Mouse (Mus musculus) midbrain, embryonic 12.5 days (tissue): ENCODE measurements around the gene Fcho2. TPM values are rescaled to one million over a fixed set of nuclear protein-coding genes. Genes with fewer than 3 reads are reported as not detected.
"Not testable (repeated sequence)": the region's sequence is repeated elsewhere in the genome, so short reads cannot be mapped to it uniquely, and the experiment has no call there.

Experiments
- ATAC-seq: fragments of 200-750 bp; cut with Nextera tagmentation; 2 replicates; pipeline ENCODE4 v1.8.0; 2017; ENCODE audit warnings: low read depth, moderate TSS enrichment, moderate library complexity; ENCODE audit not compliant: low FRiP score
- H3K27ac ChIP-seq: fragments of 300-500 bp; sonication (generic); replicated peaks from 2 replicates; pipeline ENCODE4 v1.5.1; 2016; ENCODE audit warnings: mild to moderate bottlenecking
- H3K27me3 ChIP-seq: fragments of 300-500 bp; sonication (generic); 2 replicates; pipeline ENCODE4 v1.6.1; 2016; ENCODE audit warnings: mild to moderate bottlenecking
- H3K36me3 ChIP-seq: fragments of 300-500 bp; sonication (generic); 2 replicates; pipeline ENCODE4 v1.6.1; 2016
- H3K4me1 ChIP-seq: fragments of 300-500 bp; sonication (generic); 2 replicates; pipeline ENCODE4 v1.6.1; 2016
- H3K4me2 ChIP-seq: fragments of 300-500 bp; sonication (generic); replicated peaks from 2 replicates; pipeline ENCODE4 v1.6.1; 2016; ENCODE audit warnings: mild to moderate bottlenecking, moderate library complexity
- H3K4me3 ChIP-seq: fragments of 300-500 bp; sonication (generic); 2 replicates; pipeline ENCODE4 v1.5.1; 2016; ENCODE audit warnings: mild to moderate bottlenecking
- H3K9ac ChIP-seq: fragments of 300-500 bp; sonication (generic); replicated peaks from 2 replicates; pipeline ENCODE4 v1.6.1; 2016; ENCODE audit warnings: mild to moderate bottlenecking, moderate library complexity
- H3K9me3 ChIP-seq: fragments of 300-500 bp; sonication (generic); 2 replicates; pipeline ENCODE4 v1.6.1; 2016; ENCODE audit warnings: mild to moderate bottlenecking
- WGBS: fragments of 180-500 bp; shearing (Covaris S2); methylation state at CpG from one replicate; pipeline ENCODE4 v1.1.7; 2016; 5-methylcytosine and 5-hydroxymethylcytosine counted together
- polyA plus RNA-seq: library from polyadenylated mRNA; unstranded; fragments of >200 nt; fragmentation: Nextera tagmentation; extraction: Ambion mirVana; gene quantifications from 2 replicates; pipeline ENCODE4 v1.2.1, GENCODE M21; 2016

Gene Fcho2
- polyA plus RNA-seq, 1 experiment from 2014 or later, result 37.3 TPM

- Histone ChIP-seq H3K4me2 (no peak overlapping the region), H3K4me1 (peaks cover 7% of the 10 kb centered on the region), H3K9ac (no peak overlapping the region), H3K36me3 (no peaks in the 10 kb centered on the region), H3K9me3 (no peaks in the 10 kb centered on the region), H3K27ac (no peak overlapping the region), H3K4me3 (no peak overlapping the region), H3K27me3 (no peaks in the 10 kb centered on the region)
- WGBS, result 78% methylated on average over 4 of the region's 4 CpGs
- no peak for ATAC-seq
These were observed 3.0 kb upstream of the Fcho2 start for GRCm38 (mm10) chr13:98818205-98818604.

- 73% methylated on average over 4 of the region's 4 CpGs for WGBS
These were observed 2.5 kb upstream of the Fcho2 start for GRCm38 (mm10) chr13:98817766-98818165.

GRCm38 (mm10) chr13:98816981-98817660 lies 1.9 kb upstream of the Fcho2 start:
- not testable (repeated sequence) for H3K9ac ChIP-seq, H3K9me3 ChIP-seq, ATAC-seq, H3K4me1 ChIP-seq, H3K27ac ChIP-seq, H3K27me3 ChIP-seq, H3K36me3 ChIP-seq, H3K4me3 ChIP-seq, H3K4me2 ChIP-seq
- WGBS, result 80% methylated on average over 4 of the region's 4 CpGs

More at GRCm38 (mm10) chr13:98817766-98818165, 2.5 kb upstream of the Fcho2 start:
- peaks cover 9% of the 10 kb centered on the region for H3K4me1 ChIP-seq
- no peak for ATAC-seq
- no peak overlapping the region for H3K4me3 ChIP-seq
- H3K9me3 ChIP-seq, result no peaks in the 10 kb centered on the region
- H3K36me3 ChIP-seq, result no peaks in the 10 kb centered on the region
- H3K27ac ChIP-seq, result no peak overlapping the region
- H3K4me2 ChIP-seq, result no peak overlapping the region
- no peak overlapping the region for H3K9ac ChIP-seq
- H3K27me3 ChIP-seq, result no peaks in the 10 kb centered on the region

- Histone ChIP-seq H3K9ac (no peak overlapping the region), H3K4me2 (no peak overlapping the region), H3K27ac (no peak overlapping the region), H3K27me3 (no peaks in the 10 kb centered on the region), H3K4me1 (peaks cover 9% of the 10 kb centered on the region), H3K9me3 (no peaks in the 10 kb centered on the region), H3K36me3 (no peaks in the 10 kb centered on the region), H3K4me3 (no peak overlapping the region)
- 88% methylated on average over 9 of the region's 9 CpGs for WGBS
- ATAC-seq, result no peak
These were observed 1.3 kb upstream of the Fcho2 start for GRCm38 (mm10) chr13:98816571-98816970.

GRCm38 (mm10) chr13:98814275-98815040 lies 791 bp downstream of the Fcho2 start:
- peak; percentile 72 for ATAC-seq
- Histone ChIP-seq H3K27me3 (no peaks in the 10 kb centered on the region), H3K9ac (peak overlapping the region; percentile 96)

GRCm38 (mm10) chr13:98813596-98814274 lies 1.5 kb downstream of the Fcho2 start:
- Histone ChIP-seq H3K4me1 (peaks cover 9% of the 10 kb centered on the region), H3K27me3 (no peaks in the 10 kb centered on the region), H3K36me3 (no peaks in the 10 kb centered on the region), H3K4me3 (peak overlapping the region; percentile 95), H3K9me3 (no peaks in the 10 kb centered on the region), H3K27ac (peak overlapping the region; percentile 95; the same call in 1 of the 2 replicates), H3K4me2 (peak overlapping the region; percentile 62), H3K9ac (peak overlapping the region; percentile 96)
- no peak for ATAC-seq
- 30% methylated on average over 12 of the region's 12 CpGs for WGBS

More at GRCm38 (mm10) chr13:98814275-98815040, 791 bp downstream of the Fcho2 start:
- no peaks in the 10 kb centered on the region for H3K36me3 ChIP-seq
- WGBS, result under 1% methylated on average over 48 of the region's 81 CpGs
- H3K4me1 ChIP-seq, result peaks cover 9% of the 10 kb centered on the region
- H3K4me3 ChIP-seq, result peak overlapping the region; percentile 95
- H3K4me2 ChIP-seq, result peak overlapping the region; percentile 62
- H3K9me3 ChIP-seq, result no peaks in the 10 kb centered on the region
- H3K27ac ChIP-seq, result peak overlapping the region; percentile 95

- H3K4me3 ChIP-seq, result no peak overlapping the region
- no peaks in the 10 kb centered on the region for H3K9me3 ChIP-seq
- no peaks in the 10 kb centered on the region for H3K36me3 ChIP-seq
- no peak overlapping the region for H3K27ac ChIP-seq
- H3K4me1 ChIP-seq, result peaks cover 9% of the 10 kb centered on the region
- no peaks in the 10 kb centered on the region for H3K27me3 ChIP-seq
- no peak overlapping the region for H3K9ac ChIP-seq
- no peak for ATAC-seq
- peak overlapping the region; percentile 62 for H3K4me2 ChIP-seq
- 98% methylated on average over 2 of the region's 2 CpGs for WGBS
These were observed 2.1 kb downstream of the Fcho2 start for GRCm38 (mm10) chr13:98813167-98813566.

GRCm38 (mm10) chr13:98812285-98812684 lies 3.0 kb downstream of the Fcho2 start:
- Histone ChIP-seq H3K27ac (no peak overlapping the region), H3K9ac (no peak overlapping the region), H3K4me1 (peaks cover 9% of the 10 kb centered on the region), H3K36me3 (no peaks in the 10 kb centered on the region), H3K4me2 (no peak overlapping the region), H3K9me3 (no peaks in the 10 kb centered on the region), H3K27me3 (no peaks in the 10 kb centered on the region), H3K4me3 (no peak overlapping the region)
- ATAC-seq, result no peak
- 84% methylated on average over 4 of the region's 4 CpGs for WGBS

GRCm38 (mm10) chr13:98810143-98810542 lies 5.1 kb downstream of the Fcho2 start:
- WGBS, result 81% methylated on average over 6 of the region's 6 CpGs
- no peaks in the 10 kb centered on the region for H3K27me3 ChIP-seq
- no peak overlapping the region for H3K4me2 ChIP-seq
- H3K36me3 ChIP-seq, result 0 out of 2 replicates have a peak, but pooled peaks cover 1% of the 10 kb centered on the region
- no peak for ATAC-seq
- H3K4me3 ChIP-seq, result no peak overlapping the region
- H3K27ac ChIP-seq, result no peak overlapping the region
- no peaks in the 10 kb centered on the region for H3K9me3 ChIP-seq
- H3K9ac ChIP-seq, result no peak overlapping the region
- peaks cover 6% of the 10 kb centered on the region for H3K4me1 ChIP-seq

- H3K27ac ChIP-seq, result no peak overlapping the region
- H3K4me1 ChIP-seq, result peaks cover 6% of the 10 kb centered on the region
- no peak overlapping the region for H3K4me3 ChIP-seq
- WGBS, result 97% methylated on average over 1 of the region's 1 CpGs
- no peak overlapping the region for H3K9ac ChIP-seq
- no peaks in the 10 kb centered on the region for H3K9me3 ChIP-seq
- H3K36me3 ChIP-seq, result 0 out of 2 replicates have a peak, but pooled peaks cover 9% of the 10 kb centered on the region
- no peak for ATAC-seq
- no peaks in the 10 kb centered on the region for H3K27me3 ChIP-seq
- H3K4me2 ChIP-seq, result no peak overlapping the region
These were observed 6.2 kb downstream of the Fcho2 start for GRCm38 (mm10) chr13:98809087-98809486.

- 90% methylated on average over 1 of the region's 1 CpGs for WGBS
These were observed 10.8 kb downstream of the Fcho2 start for GRCm38 (mm10) chr13:98804480-98804879.

GRCm38 (mm10) chr13:98803699-98804098 lies 11.6 kb downstream of the Fcho2 start:
- H3K36me3 ChIP-seq, result peaks cover 46% of the 10 kb centered on the region

More at GRCm38 (mm10) chr13:98804480-98804879, 10.8 kb downstream of the Fcho2 start:
- ATAC-seq, result no peak
- Histone ChIP-seq H3K9me3 (0 out of 2 replicates have a peak, but pooled peaks cover 10% of the 10 kb centered on the region), H3K9ac (no peak overlapping the region), H3K27me3 (no peaks in the 10 kb centered on the region), H3K27ac (no peak overlapping the region), H3K4me1 (no peaks in the 10 kb centered on the region), H3K4me3 (no peak overlapping the region), H3K4me2 (no peak overlapping the region), H3K36me3 (peaks cover 39% of the 10 kb centered on the region)

More at GRCm38 (mm10) chr13:98803699-98804098, 11.6 kb downstream of the Fcho2 start:
- Histone ChIP-seq H3K4me3 (no peak overlapping the region), H3K27ac (no peak overlapping the region), H3K9ac (no peak overlapping the region), H3K4me1 (no peaks in the 10 kb centered on the region), H3K4me2 (no peak overlapping the region), H3K9me3 (0 out of 2 replicates have a peak, but pooled peaks cover 10% of the 10 kb centered on the region), H3K27me3 (no peaks in the 10 kb centered on the region)
- ATAC-seq, result no peak
- 90% methylated on average over 4 of the region's 4 CpGs for WGBS
